Mouse (Mus musculus) limb, embryonic 11.5 days (tissue): ENCODE data around the gene Cd6. TPM values are rescaled to one million over a fixed set of nuclear protein-coding genes. Genes with fewer than 3 reads are reported as not detected.

Experiments used
- ATAC-seq: fragments of 200-750 bp; cut with Nextera tagmentation; 2 replicates; pipeline ENCODE4 v1.8.0; 2017; ENCODE audit warnings: low read depth; ENCODE audit not compliant: insufficient number of reproducible peaks, low FRiP score, low TSS enrichment
- DNase-seq: peaks from one replicate; pipeline ENCODE4 v3.0.0-alpha.2; 2015; ENCODE audit warnings: low spot score
- H3K27ac ChIP-seq: fragments of 300-500 bp; sonication (generic); replicated peaks from 2 replicates; pipeline ENCODE4 v1.5.1; 2014; ENCODE audit warnings: low read depth, mild to moderate bottlenecking, low read length
- H3K27me3 ChIP-seq: fragments of 300-500 bp; sonication (generic); 2 replicates; pipeline ENCODE4 v1.6.1; 2014; ENCODE audit warnings: mild to moderate bottlenecking, low read length, mixed read lengths; ENCODE audit not compliant: control insufficient read depth, insufficient read depth
- H3K36me3 ChIP-seq: fragments of 300-500 bp; sonication (generic); 2 replicates; pipeline ENCODE4 v1.6.1; 2014; ENCODE audit warnings: mild to moderate bottlenecking, low read length, moderate library complexity, mixed read lengths; ENCODE audit not compliant: control insufficient read depth, insufficient read depth
- H3K4me1 ChIP-seq: fragments of 300-500 bp; sonication (generic); 2 replicates; pipeline ENCODE4 v1.6.1; 2014; ENCODE audit warnings: low read length, mixed read lengths; ENCODE audit not compliant: control insufficient read depth, insufficient read depth
- H3K4me2 ChIP-seq: fragments of 300-500 bp; sonication (generic); 2 replicates; pipeline ENCODE4 v1.6.1; 2014; ENCODE audit warnings: low read depth, mild to moderate bottlenecking, moderate library complexity; ENCODE audit not compliant: severe bottlenecking
- H3K4me3 ChIP-seq: fragments of 300-500 bp; sonication (generic); 2 replicates; pipeline ENCODE4 v1.5.1; 2014; ENCODE audit warnings: low read depth, low read length
- H3K9ac ChIP-seq: fragments of 300-500 bp; sonication (generic); 2 replicates; pipeline ENCODE4 v1.6.1; 2014; ENCODE audit warnings: mild to moderate bottlenecking, low read length
- H3K9me3 ChIP-seq: fragments of 300-500 bp; sonication (generic); 2 replicates; pipeline ENCODE4 v1.6.1; 2016; ENCODE audit warnings: low read length; ENCODE audit not compliant: control insufficient read depth
- WGBS: fragments of 180-500 bp; shearing (Covaris S2); extraction: QIAGEN DNeasy Blood & Tissue Kit; methylation state at CpG from one replicate; pipeline ENCODE4 v1.1.7; 2014; 5-methylcytosine and 5-hydroxymethylcytosine counted together
- polyA plus RNA-seq: library from polyadenylated mRNA; unstranded; fragments of >200 nt; fragmentation: Nextera tagmentation; extraction: Ambion mirVana; gene quantifications from 2 replicates; pipeline ENCODE4 v1.2.1, GENCODE M21; 2014

Cd6 gene
- polyA plus RNA-seq, 1 experiment from 2014 or later = 0.13 TPM

GRCm38 (mm10) chr19:10758708-10759107, 71.2 kb downstream of the Cd6 start:
- ATAC-seq (no peak), DNase-seq (no peak)
- H3K4me2 ChIP-seq = no peak overlapping the region
- no peaks in the 10 kb centered on the region for H3K4me1 ChIP-seq
- no peak overlapping the region for H3K9ac ChIP-seq
- 69% methylated on average over 6 of the region's 6 CpGs for WGBS
- H3K27ac ChIP-seq = no peak overlapping the region
- H3K27me3 ChIP-seq = no peaks in the 10 kb centered on the region
- no peaks in the 10 kb centered on the region for H3K36me3 ChIP-seq
- no peak overlapping the region for H3K4me3 ChIP-seq
- no peaks in the 10 kb centered on the region for H3K9me3 ChIP-seq

- H3K36me3 ChIP-seq = no peaks in the 10 kb centered on the region
- WGBS = 90% methylated on average over 2 of the region's 2 CpGs
- H3K27ac ChIP-seq = no peak overlapping the region
- H3K9me3 ChIP-seq = no peaks in the 10 kb centered on the region
- no peak for DNase-seq
- no peaks in the 10 kb centered on the region for H3K4me1 ChIP-seq
- ATAC-seq = no peak
- no peaks in the 10 kb centered on the region for H3K27me3 ChIP-seq
- H3K4me3 ChIP-seq = no peak overlapping the region
- H3K4me2 ChIP-seq = no peak overlapping the region
- no peak overlapping the region for H3K9ac ChIP-seq
Measured at GRCm38 (mm10) chr19:10757526-10757925, 72.3 kb downstream of the Cd6 start.

- no peak for DNase-seq
- no peaks in the 10 kb centered on the region for H3K27me3 ChIP-seq
Measured at GRCm38 (mm10) chr19:10757125-10757524, 72.7 kb downstream of the Cd6 start.

GRCm38 (mm10) chr19:10752646-10753045, 77.2 kb downstream of the Cd6 start:
- no peaks in the 10 kb centered on the region for H3K36me3 ChIP-seq
- no peak overlapping the region for H3K9ac ChIP-seq
- no peaks in the 10 kb centered on the region for H3K4me1 ChIP-seq
- H3K27ac ChIP-seq = no peak overlapping the region
- no peaks in the 10 kb centered on the region for H3K27me3 ChIP-seq
- no peak for ATAC-seq
- H3K4me2 ChIP-seq = no peak overlapping the region
- DNase-seq = no peak
- 89% methylated on average over 5 of the region's 5 CpGs for WGBS
- H3K4me3 ChIP-seq = no peak overlapping the region
- H3K9me3 ChIP-seq = no peaks in the 10 kb centered on the region

More at GRCm38 (mm10) chr19:10757125-10757524, 72.7 kb downstream of the Cd6 start:
- Histone ChIP-seq H3K4me3 (no peak overlapping the region), H3K4me2 (no peak overlapping the region), H3K36me3 (no peaks in the 10 kb centered on the region), H3K4me1 (no peaks in the 10 kb centered on the region), H3K9ac (no peak overlapping the region), H3K27ac (no peak overlapping the region), H3K9me3 (no peaks in the 10 kb centered on the region)
- no peak for ATAC-seq

GRCm38 (mm10) chr19:10752106-10752505, 77.8 kb downstream of the Cd6 start:
- no peak overlapping the region for H3K27ac ChIP-seq
- no peak for ATAC-seq
- no peaks in the 10 kb centered on the region for H3K4me1 ChIP-seq
- no peak overlapping the region for H3K9ac ChIP-seq
- WGBS = 94% methylated on average over 6 of the region's 6 CpGs
- H3K27me3 ChIP-seq = no peaks in the 10 kb centered on the region
- H3K4me2 ChIP-seq = no peak overlapping the region
- H3K4me3 ChIP-seq = no peak overlapping the region
- H3K36me3 ChIP-seq = no peaks in the 10 kb centered on the region
- H3K9me3 ChIP-seq = no peaks in the 10 kb centered on the region
- no peak for DNase-seq

- WGBS = 89% methylated on average over 1 of the region's 1 CpGs
- Histone ChIP-seq H3K9me3 (no peaks in the 10 kb centered on the region), H3K27me3 (no peaks in the 10 kb centered on the region), H3K4me1 (no peaks in the 10 kb centered on the region), H3K4me3 (no peak overlapping the region), H3K27ac (no peak overlapping the region), H3K4me2 (no peak overlapping the region), H3K36me3 (no peaks in the 10 kb centered on the region), H3K9ac (no peak overlapping the region)
- ATAC-seq (no peak), DNase-seq (no peak)
Measured at GRCm38 (mm10) chr19:10751607-10752006, 78.3 kb downstream of the Cd6 start.

GRCm38 (mm10) chr19:10750161-10750560, 79.7 kb downstream of the Cd6 start:
- Histone ChIP-seq H3K27ac (no peak overlapping the region), H3K4me3 (no peak overlapping the region), H3K27me3 (no peaks in the 10 kb centered on the region), H3K9me3 (no peaks in the 10 kb centered on the region), H3K9ac (no peak overlapping the region), H3K36me3 (no peaks in the 10 kb centered on the region), H3K4me1 (no peaks in the 10 kb centered on the region), H3K4me2 (no peak overlapping the region)
- ATAC-seq (no peak), DNase-seq (no peak)
- WGBS = 74% methylated on average over 6 of the region's 6 CpGs

GRCm38 (mm10) chr19:10749295-10749694, 80.6 kb downstream of the Cd6 start:
- Histone ChIP-seq H3K4me1 (no peaks in the 10 kb centered on the region), H3K9me3 (no peaks in the 10 kb centered on the region), H3K4me2 (no peak overlapping the region), H3K4me3 (no peak overlapping the region), H3K9ac (no peak overlapping the region), H3K36me3 (no peaks in the 10 kb centered on the region), H3K27ac (no peak overlapping the region), H3K27me3 (no peaks in the 10 kb centered on the region)
- WGBS = 92% methylated on average over 6 of the region's 6 CpGs
- DNase-seq (no peak), ATAC-seq (no peak)

- Histone ChIP-seq H3K27ac (no peak overlapping the region), H3K4me1 (no peaks in the 10 kb centered on the region), H3K4me3 (no peak overlapping the region), H3K27me3 (no peaks in the 10 kb centered on the region), H3K9ac (no peak overlapping the region), H3K36me3 (no peaks in the 10 kb centered on the region), H3K4me2 (no peak overlapping the region), H3K9me3 (no peaks in the 10 kb centered on the region)
- no peak for DNase-seq
- ATAC-seq = no peak
- 71% methylated on average over 11 of the region's 11 CpGs for WGBS
Measured at GRCm38 (mm10) chr19:10748401-10749102, 81.3 kb downstream of the Cd6 start.
